Mouse (Mus musculus) right cerebral cortex, postnatal 25 days (tissue): ENCODE data around the gene Tsc22d2.

Experiments used
- DNase-seq: peaks from one replicate; pipeline ENCODE4 v3.0.0; 2022

Tsc22d2 gene

GRCm38 (mm10) chr3:58414234-58414938 is at the start of gene Tsc22d2:
Gene Tsc22d2 (plus strand): TSS chr3:58414715.
- DNase-seq, result peak; percentile 99

- DNase-seq, result no peak
Measured at GRCm38 (mm10) chr3:58366756-58367155, 47.8 kb upstream of the Tsc22d2 start.

GRCm38 (mm10) chr3:58370811-58371210 is 43.7 kb upstream of the Tsc22d2 start:
- no peak for DNase-seq

GRCm38 (mm10) chr3:58372066-58372904 is 42.2 kb upstream of the Tsc22d2 start:
- DNase-seq, result no peak

- DNase-seq, result no peak
Measured at GRCm38 (mm10) chr3:58372905-58373208, 41.7 kb upstream of the Tsc22d2 start.

GRCm38 (mm10) chr3:58374281-58374680 is 40.2 kb upstream of the Tsc22d2 start:
- no peak for DNase-seq

GRCm38 (mm10) chr3:58376713-58377112 is 37.8 kb upstream of the Tsc22d2 start:
- no peak for DNase-seq

- no peak for DNase-seq
Measured at GRCm38 (mm10) chr3:58377589-58378134, 36.9 kb upstream of the Tsc22d2 start.

- DNase-seq, result no peak
Measured at GRCm38 (mm10) chr3:58382676-58383075, 31.8 kb upstream of the Tsc22d2 start.

- no peak for DNase-seq
Measured at GRCm38 (mm10) chr3:58385060-58385459, 29.5 kb upstream of the Tsc22d2 start.

- no peak for DNase-seq
Measured at GRCm38 (mm10) chr3:58388731-58389130, 25.8 kb upstream of the Tsc22d2 start.

GRCm38 (mm10) chr3:58398541-58398940 is 16.0 kb upstream of the Tsc22d2 start:
- no peak for DNase-seq

- no peak for DNase-seq
Measured at GRCm38 (mm10) chr3:58399931-58400330, 14.6 kb upstream of the Tsc22d2 start.

GRCm38 (mm10) chr3:58411669-58412068 is 2.8 kb upstream of the Tsc22d2 start:
- DNase-seq, result no peak

GRCm38 (mm10) chr3:58413671-58414070 is 844 bp upstream of the Tsc22d2 start:
- DNase-seq, result no peak

GRCm38 (mm10) chr3:58414986-58415883 is 720 bp downstream of the Tsc22d2 start:
- peak; percentile 79 for DNase-seq

GRCm38 (mm10) chr3:58415884-58416725 is 1.6 kb downstream of the Tsc22d2 start:
- DNase-seq, result peak; percentile 79

- DNase-seq, result peak; percentile 57
Measured at GRCm38 (mm10) chr3:58416726-58417437, 2.4 kb downstream of the Tsc22d2 start.

GRCm38 (mm10) chr3:58418724-58419705 is 4.5 kb downstream of the Tsc22d2 start:
- no peak for DNase-seq

GRCm38 (mm10) chr3:58428861-58429260 is 14.3 kb downstream of the Tsc22d2 start:
- no peak for DNase-seq
